Mouse (Mus musculus) naive thymus-derived CD4-positive, alpha-beta T cell, adult 2 months (primary cell): ENCODE measurements at regions not wholly inside any gene's neighbourhood (a gene's known extent, or its start where the extent isn't known, plus 50 kb on each side); places are given as distances from the start of the nearest gene placed in this dataset.
"Not testable (repeated sequence)": the region's sequence is repeated elsewhere in the genome, so short reads cannot be mapped to it uniquely, and the experiment has no call there.

Experiments used
- DNase-seq: peaks from one replicate; pipeline ENCODE4 v3.0.0-alpha.2; 2011; ENCODE audit warnings: low read depth

DNA sequence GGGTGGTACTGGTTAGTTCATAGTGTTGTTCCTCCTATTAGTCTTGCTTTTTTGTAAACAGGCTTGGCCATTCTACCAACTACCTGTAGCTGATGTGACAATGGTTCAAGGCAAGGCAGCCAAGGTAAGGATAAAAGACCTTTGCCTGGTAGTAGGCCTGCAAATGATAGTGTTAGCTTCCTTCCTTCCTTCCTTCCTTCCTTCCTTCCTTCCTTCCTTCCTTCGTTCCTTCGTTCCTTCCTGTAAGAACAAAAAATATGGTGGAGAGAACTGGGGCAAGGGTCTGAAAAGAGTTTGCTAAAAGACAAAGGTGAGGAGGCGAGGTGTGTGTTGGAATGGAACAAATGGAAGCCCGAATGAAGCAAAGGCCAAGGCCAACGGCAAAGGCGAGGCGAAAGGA is 84.8 kb upstream of the Ezh2 start:
- not testable (repeated sequence) for DNase-seq

DNA sequence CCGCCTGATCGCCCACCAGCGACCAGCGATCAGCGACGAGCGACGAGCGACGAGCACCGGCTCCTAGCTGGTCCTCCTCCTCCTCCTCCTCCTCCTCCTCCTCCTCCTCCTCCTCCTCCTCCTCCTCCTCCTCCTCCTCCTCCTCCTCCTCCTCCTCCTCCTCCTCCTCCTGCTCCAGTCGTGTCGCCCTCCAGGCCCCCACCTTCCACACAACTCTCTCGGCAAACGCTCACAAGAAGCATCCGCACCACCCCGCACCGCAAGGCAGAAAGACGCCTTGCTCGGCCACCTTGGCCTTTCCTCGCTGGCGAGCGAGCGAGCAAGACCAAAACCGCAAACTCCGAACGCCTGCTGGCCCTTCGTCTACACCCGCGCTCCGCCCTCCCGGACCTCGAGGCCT is 77.6 kb upstream of the Ezh2 start:
- not testable (repeated sequence) for DNase-seq

- not testable (repeated sequence) for DNase-seq
These were observed 57.7 kb upstream of the Ezh2 start for GRCm38 (mm10) chr6:47652880-47653279.

DNA sequence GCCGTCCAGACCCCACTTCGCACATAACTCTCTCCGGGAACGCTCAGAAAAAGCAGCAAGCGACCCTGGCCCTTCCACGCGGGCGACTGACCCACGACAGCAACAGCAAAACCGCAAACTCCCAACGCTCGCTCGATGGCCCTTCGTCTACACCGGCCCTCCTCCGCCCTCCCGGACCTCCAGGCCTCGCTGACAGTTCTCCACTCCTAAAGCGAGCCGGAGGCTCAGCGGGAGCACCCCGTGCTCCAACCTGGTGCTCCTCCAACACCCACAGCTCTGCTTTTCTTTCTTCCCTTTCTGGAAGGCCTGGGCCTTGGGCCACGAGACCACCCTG is 56.2 kb upstream of the Ezh2 start:
- DNase-seq, result not testable (repeated sequence)

DNA sequence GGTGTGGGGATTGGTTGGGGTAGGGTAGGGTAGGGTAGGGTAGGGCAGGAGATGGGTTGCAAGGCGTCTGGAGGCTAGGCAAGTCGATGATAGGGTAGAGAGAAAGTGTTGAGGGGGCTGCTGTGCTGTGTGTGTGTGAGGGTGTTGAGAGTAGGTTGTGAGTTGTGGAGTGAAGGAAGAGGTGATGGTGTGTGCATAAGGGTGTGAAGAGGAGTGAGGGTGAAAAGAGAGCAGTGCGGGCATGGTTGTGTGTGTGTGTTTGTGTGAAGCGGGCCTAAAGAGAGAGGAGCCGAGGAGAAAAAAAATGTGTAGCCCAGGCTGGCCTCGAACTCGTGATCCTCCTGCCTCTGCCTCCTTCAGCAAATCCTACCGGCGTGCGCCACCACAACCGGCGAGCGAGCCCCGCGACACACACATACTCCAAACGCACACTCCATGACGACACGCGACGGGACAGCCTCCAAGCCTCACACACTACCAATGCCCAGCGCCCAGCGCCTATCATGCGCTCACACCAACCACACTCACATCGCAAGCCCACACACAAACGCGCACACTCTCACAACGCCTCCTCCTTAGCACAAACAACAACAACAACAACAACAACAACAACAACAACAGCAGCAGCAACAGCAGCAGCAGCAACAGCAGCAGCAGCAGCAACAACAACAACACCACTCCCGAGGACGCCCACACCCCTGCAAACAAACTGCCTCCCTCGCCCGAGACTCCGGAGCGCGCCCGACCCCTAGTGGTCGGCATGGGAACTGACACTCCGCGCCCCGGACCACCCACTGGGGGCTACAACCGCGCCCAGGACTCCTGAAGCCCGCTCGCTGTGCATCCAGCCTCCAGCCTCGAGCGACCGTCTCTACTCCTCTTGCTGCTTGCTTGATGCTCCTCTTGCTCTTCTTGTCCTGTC is 55.6 kb upstream of the Ezh2 start:
- peak; percentile 95 for DNase-seq

DNA sequence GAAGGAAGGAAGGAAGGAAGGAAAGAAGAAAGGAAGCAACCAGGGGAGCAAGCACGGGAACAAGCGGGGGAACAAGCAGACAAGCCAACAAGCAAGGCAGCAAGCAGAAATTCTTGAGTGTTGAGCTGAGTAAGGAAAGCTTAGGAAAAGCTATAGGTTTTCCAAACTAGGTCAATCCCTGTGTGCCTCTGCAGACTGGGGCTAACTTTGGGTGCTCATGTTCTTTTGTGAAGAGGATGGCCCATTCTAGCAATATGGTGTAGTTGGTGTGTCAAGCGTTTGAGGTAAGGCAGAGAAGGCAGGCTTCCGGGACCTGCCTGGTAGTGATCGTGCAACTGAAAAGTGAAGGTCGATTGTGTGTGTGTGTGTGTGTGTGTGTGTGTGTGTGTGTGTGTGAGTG is 54.8 kb upstream of the Ezh2 start:
- no peak for DNase-seq

GRCm38 (mm10) chr6:47649451-47649931 is 54.4 kb upstream of the Ezh2 start:
- peak; percentile 20 for DNase-seq

DNA sequence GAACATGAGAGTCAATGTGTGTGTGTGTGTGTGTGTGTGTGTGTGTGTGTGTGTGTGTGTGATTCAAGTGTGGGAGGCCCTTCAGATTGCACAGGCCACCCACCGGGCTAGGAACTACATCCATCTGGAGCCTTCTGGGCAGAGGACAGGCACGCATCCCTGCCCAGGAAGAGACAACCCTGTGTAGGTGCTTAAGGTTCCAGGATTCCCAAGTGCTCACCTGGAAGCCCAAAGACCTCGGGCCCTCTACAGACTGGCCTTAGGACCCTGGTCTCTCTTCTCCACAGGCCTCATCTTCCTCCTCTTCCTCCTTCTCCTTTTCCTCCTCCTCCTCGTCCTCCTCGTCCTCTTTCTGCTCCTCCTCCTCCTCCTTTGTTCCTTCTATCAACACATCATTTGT is 53.8 kb upstream of the Ezh2 start:
- no peak for DNase-seq

- no peak for DNase-seq
These were observed 53.2 kb upstream of the Ezh2 start for GRCm38 (mm10) chr6:47648316-47648715.

DNA sequence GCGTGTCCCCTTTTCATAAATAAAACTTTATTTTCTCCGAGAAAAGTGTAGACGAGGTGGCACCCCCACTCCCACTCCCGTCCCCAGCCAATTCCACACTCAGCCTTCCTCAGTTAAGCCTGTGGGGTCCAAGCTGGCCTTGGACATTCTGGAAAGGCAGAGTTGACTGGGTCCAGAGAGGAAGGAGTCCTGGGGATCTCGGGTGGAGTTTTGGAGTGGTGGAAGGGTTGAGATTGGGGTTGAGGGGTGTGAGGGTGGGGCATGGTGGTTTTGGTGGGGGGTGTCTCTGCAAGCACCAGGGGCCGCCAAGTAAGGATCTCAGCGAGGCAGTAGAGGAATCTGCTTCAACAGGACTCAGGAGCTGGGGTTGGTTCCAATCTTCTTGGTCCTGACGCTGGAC is 52.7 kb upstream of the Ezh2 start:
- DNase-seq, result no peak

DNA sequence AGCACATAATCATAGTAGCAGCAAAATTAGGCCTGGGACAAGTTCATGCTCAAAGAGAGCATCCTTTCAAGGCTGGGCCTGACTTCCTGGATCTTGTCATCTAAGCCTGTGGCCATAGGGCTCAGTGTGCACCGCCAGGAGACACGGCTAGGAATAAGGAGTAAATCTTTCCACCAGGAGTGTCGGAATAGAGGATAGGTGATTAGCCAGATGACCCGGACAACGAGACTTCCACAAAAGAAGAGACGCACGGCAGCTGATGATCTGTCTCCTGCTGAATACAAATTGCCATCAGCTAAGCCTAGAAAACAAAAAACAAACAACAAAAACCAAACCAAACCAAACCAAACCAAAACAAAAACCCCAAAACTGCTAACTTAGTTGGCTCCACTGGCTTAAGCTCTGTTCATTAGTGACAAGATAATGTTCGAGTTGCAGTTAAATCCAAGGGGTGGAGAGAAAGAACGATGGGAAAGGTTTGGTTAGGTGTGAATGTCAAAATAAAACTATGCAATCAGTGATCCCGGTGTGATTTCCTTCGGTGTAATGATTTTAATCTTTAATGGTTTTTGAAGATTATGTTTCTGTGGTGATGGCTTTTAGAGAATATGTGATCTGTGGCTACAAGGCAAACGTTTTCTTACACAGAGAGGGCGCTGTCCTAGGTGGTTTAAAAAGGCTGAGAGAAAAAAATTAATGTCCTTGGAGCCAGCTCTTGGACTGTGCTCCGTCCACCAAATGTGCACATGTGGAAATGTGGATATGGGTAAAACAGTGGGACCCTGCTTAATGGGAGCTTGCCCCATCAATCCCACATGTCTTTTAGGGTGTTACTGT is 51.8 kb upstream of the Ezh2 start:
- no peak for DNase-seq

DNA sequence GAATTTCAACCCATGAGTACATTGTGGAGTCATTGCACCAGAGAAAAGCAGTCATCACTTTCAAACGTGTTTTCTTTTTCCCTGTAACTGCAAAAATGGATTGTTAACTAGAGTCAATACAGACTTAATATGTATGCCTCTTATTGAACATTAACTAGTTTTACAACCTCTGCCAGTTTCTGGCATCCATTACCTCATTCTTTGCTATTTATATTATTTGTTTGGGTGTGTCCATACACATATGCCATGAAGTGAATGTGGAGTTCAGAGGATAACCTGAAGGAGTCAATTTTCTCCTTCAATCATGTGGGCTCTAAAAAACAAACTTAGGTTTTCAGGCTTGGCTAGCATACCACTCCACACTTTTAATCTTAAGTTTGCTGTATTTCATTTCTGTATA is 50.9 kb upstream of the Ezh2 start:
- DNase-seq, result no peak
